Mouse (Mus musculus): Measurements from ENCODE around the gene 4930558K02Rik. TPM values are rescaled to one million over a fixed set of nuclear protein-coding genes. Genes with fewer than 3 reads are reported as not detected.

The 4930558K02Rik gene
- polyA plus RNA-seq, 1 experiment from 2014 or later = not detected

- Histone ChIP-seq H3K27me3 (ENCODE audit: control insufficient read depth, insufficient read depth, low read length) (no peaks in the 10 kb centered on the region), H3K4me2 (ENCODE audit: low read length) (no peak overlapping the region), H3K9me3 (ENCODE audit: control insufficient read depth, low read length) (no peaks in the 10 kb centered on the region), H3K4me3 (ENCODE audit: control insufficient read depth in 1 of 2, insufficient read depth in 1 of 2, low read depth in 1 of 2, low read length in 2 of 2) (no peak overlapping the region), H3K27ac (replicated peaks in 1 of 2; ENCODE audit: control insufficient read depth in 1 of 2, insufficient read depth in 1 of 2, low read depth in 2 of 2, low read length in 2 of 2) (no peak overlapping the region), H3K36me3 (ENCODE audit: control insufficient read depth, insufficient read depth, low read length) (no peaks in the 10 kb centered on the region), H3K9ac (ENCODE audit: low read length) (no peak overlapping the region), H3K4me1 (ENCODE audit: control insufficient read depth in 2 of 2, insufficient read depth in 2 of 2, low read length in 2 of 2) (peaks cover 0 to 5% of the 10 kb centered on the region in 2 experiments; a peak in 2 of 4 replicates)
- no peak for ATAC-seq (ENCODE audit: insufficient number of reproducible peaks, insufficient read depth, low FRiP score, low read depth)
- 97% methylated on average over 2 of the region's 2 CpGs for WGBS
Observed at GRCm38 (mm10) chr1:161919594-161919993, 59.8 kb downstream of the 4930558K02Rik start.

- Histone ChIP-seq H3K4me2 (ENCODE audit: low read length) (no peak overlapping the region), H3K27me3 (ENCODE audit: control insufficient read depth, insufficient read depth, low read length) (no peaks in the 10 kb centered on the region), H3K36me3 (ENCODE audit: control insufficient read depth, insufficient read depth, low read length) (no peaks in the 10 kb centered on the region), H3K27ac (replicated peaks in 1 of 2; ENCODE audit: control insufficient read depth in 1 of 2, insufficient read depth in 1 of 2, low read depth in 2 of 2, low read length in 2 of 2) (no peak overlapping the region), H3K4me1 (ENCODE audit: control insufficient read depth in 2 of 2, insufficient read depth in 2 of 2, low read length in 2 of 2) (peaks cover 0 to 5% of the 10 kb centered on the region in 2 experiments; a peak in 2 of 4 replicates), H3K4me3 (ENCODE audit: control insufficient read depth in 1 of 2, insufficient read depth in 1 of 2, low read depth in 1 of 2, low read length in 2 of 2) (no peak overlapping the region), H3K9me3 (ENCODE audit: control insufficient read depth, low read length) (no peaks in the 10 kb centered on the region), H3K9ac (ENCODE audit: low read length) (no peak overlapping the region)
- ATAC-seq (ENCODE audit: insufficient number of reproducible peaks, insufficient read depth, low FRiP score, low read depth) = no peak
- WGBS = 51% methylated on average over 7 of the region's 7 CpGs
Observed at GRCm38 (mm10) chr1:161918682-161919372, 60.6 kb downstream of the 4930558K02Rik start.

- ATAC-seq (ENCODE audit: insufficient number of reproducible peaks, insufficient read depth, low FRiP score, low read depth) = no peak
- Histone ChIP-seq H3K9ac (ENCODE audit: low read length) (no peak overlapping the region), H3K36me3 (ENCODE audit: control insufficient read depth, insufficient read depth, low read length) (no peaks in the 10 kb centered on the region), H3K27ac (replicated peaks in 1 of 2; ENCODE audit: control insufficient read depth in 1 of 2, insufficient read depth in 1 of 2, low read depth in 2 of 2, low read length in 2 of 2) (no peak overlapping the region), H3K4me3 (ENCODE audit: control insufficient read depth in 1 of 2, insufficient read depth in 1 of 2, low read depth in 1 of 2, low read length in 2 of 2) (no peak overlapping the region), H3K4me2 (ENCODE audit: low read length) (no peak overlapping the region), H3K27me3 (ENCODE audit: control insufficient read depth, insufficient read depth, low read length) (no peaks in the 10 kb centered on the region), H3K4me1 (ENCODE audit: control insufficient read depth in 2 of 2, insufficient read depth in 2 of 2, low read length in 2 of 2) (peaks cover 6 to 7% of the 10 kb centered on the region in 2 experiments; a peak in 3 of 4 replicates), H3K9me3 (ENCODE audit: control insufficient read depth, low read length) (no peaks in the 10 kb centered on the region)
- WGBS = 86% methylated on average over 3 of the region's 3 CpGs
Observed at GRCm38 (mm10) chr1:161917940-161918484, 61.4 kb downstream of the 4930558K02Rik start.

GRCm38 (mm10) chr1:161916036-161916435 lies 63.4 kb downstream of the 4930558K02Rik start:
- Histone ChIP-seq H3K27ac (replicated peaks in 1 of 2; ENCODE audit: control insufficient read depth in 1 of 2, insufficient read depth in 1 of 2, low read depth in 2 of 2, low read length in 2 of 2) (no peak overlapping the region), H3K4me3 (ENCODE audit: control insufficient read depth in 1 of 2, insufficient read depth in 1 of 2, low read depth in 1 of 2, low read length in 2 of 2) (no peak overlapping the region), H3K9me3 (ENCODE audit: control insufficient read depth, low read length) (no peaks in the 10 kb centered on the region), H3K4me1 (ENCODE audit: control insufficient read depth in 2 of 2, insufficient read depth in 2 of 2, low read length in 2 of 2) (peaks cover 6 to 7% of the 10 kb centered on the region in 2 experiments; a peak in 3 of 4 replicates), H3K27me3 (ENCODE audit: control insufficient read depth, insufficient read depth, low read length) (no peaks in the 10 kb centered on the region), H3K4me2 (ENCODE audit: low read length) (no peak overlapping the region), H3K9ac (ENCODE audit: low read length) (no peak overlapping the region), H3K36me3 (ENCODE audit: control insufficient read depth, insufficient read depth, low read length) (no peaks in the 10 kb centered on the region)
- WGBS = 45% methylated on average over 3 of the region's 3 CpGs
- no peak for ATAC-seq (ENCODE audit: insufficient number of reproducible peaks, insufficient read depth, low FRiP score, low read depth)

GRCm38 (mm10) chr1:161913648-161913984 lies 65.8 kb downstream of the 4930558K02Rik start:
- no peak overlapping the region for H3K4me2 ChIP-seq (ENCODE audit: low read length)
- 35% methylated on average over 7 of the region's 7 CpGs for WGBS
- ATAC-seq (ENCODE audit: insufficient number of reproducible peaks, insufficient read depth, low FRiP score, low read depth) = no peak

GRCm38 (mm10) chr1:161912940-161913647 lies 66.3 kb downstream of the 4930558K02Rik start:
- Histone ChIP-seq H3K36me3 (ENCODE audit: control insufficient read depth, insufficient read depth, low read length) (no peaks in the 10 kb centered on the region), H3K9me3 (ENCODE audit: control insufficient read depth, low read length) (no peaks in the 10 kb centered on the region), H3K4me1 (ENCODE audit: control insufficient read depth in 2 of 2, insufficient read depth in 2 of 2, low read length in 2 of 2) (peaks cover 3 to 8% of the 10 kb centered on the region in 2 experiments; a peak in 3 of 4 replicates), H3K9ac (ENCODE audit: low read length) (no peak overlapping the region), H3K27me3 (ENCODE audit: control insufficient read depth, insufficient read depth, low read length) (no peaks in the 10 kb centered on the region), H3K27ac (replicated peaks in 1 of 2; ENCODE audit: control insufficient read depth in 1 of 2, insufficient read depth in 1 of 2, low read depth in 2 of 2, low read length in 2 of 2) (no peak overlapping the region), H3K4me2 (ENCODE audit: low read length) (no peak overlapping the region), H3K4me3 (ENCODE audit: control insufficient read depth in 1 of 2, insufficient read depth in 1 of 2, low read depth in 1 of 2, low read length in 2 of 2) (no peak overlapping the region)
- 45% methylated on average over 4 of the region's 4 CpGs for WGBS
- ATAC-seq (ENCODE audit: insufficient number of reproducible peaks, insufficient read depth, low FRiP score, low read depth) = no peak

More at GRCm38 (mm10) chr1:161913648-161913984, 65.8 kb downstream of the 4930558K02Rik start:
- H3K27me3 ChIP-seq (ENCODE audit: control insufficient read depth, insufficient read depth, low read length) = no peaks in the 10 kb centered on the region
- H3K4me3 ChIP-seq (ENCODE audit: control insufficient read depth in 1 of 2, insufficient read depth in 1 of 2, low read depth in 1 of 2, low read length in 2 of 2) = no peak overlapping the region
- H3K9ac ChIP-seq (ENCODE audit: low read length) = no peak overlapping the region
- peaks cover 5 to 6% of the 10 kb centered on the region in 2 experiments; a peak in 2 of 4 replicates for H3K4me1 ChIP-seq (ENCODE audit: control insufficient read depth in 2 of 2, insufficient read depth in 2 of 2, low read length in 2 of 2)
- no peaks in the 10 kb centered on the region for H3K36me3 ChIP-seq (ENCODE audit: control insufficient read depth, insufficient read depth, low read length)
- no peaks in the 10 kb centered on the region for H3K9me3 ChIP-seq (ENCODE audit: control insufficient read depth, low read length)
- no peak overlapping the region for H3K27ac ChIP-seq (replicated peaks in 1 of 2; ENCODE audit: control insufficient read depth in 1 of 2, insufficient read depth in 1 of 2, low read depth in 2 of 2, low read length in 2 of 2)

GRCm38 (mm10) chr1:161909074-161909473 lies 70.4 kb downstream of the 4930558K02Rik start:
- H3K27ac ChIP-seq (replicated peaks in 1 of 2; ENCODE audit: control insufficient read depth in 1 of 2, insufficient read depth in 1 of 2, low read depth in 2 of 2, low read length in 2 of 2) = no peak overlapping the region
- no peak overlapping the region for H3K4me2 ChIP-seq (ENCODE audit: low read length)
- no peak for ATAC-seq (ENCODE audit: insufficient number of reproducible peaks, insufficient read depth, low FRiP score, low read depth)
- H3K9me3 ChIP-seq (ENCODE audit: control insufficient read depth, low read length) = no peaks in the 10 kb centered on the region
- H3K4me3 ChIP-seq (ENCODE audit: control insufficient read depth in 1 of 2, insufficient read depth in 1 of 2, low read depth in 1 of 2, low read length in 2 of 2) = no peak overlapping the region
- H3K36me3 ChIP-seq (ENCODE audit: control insufficient read depth, insufficient read depth, low read length) = no peaks in the 10 kb centered on the region
- peaks cover 6 to 15% of the 10 kb centered on the region in 2 experiments; a peak in 3 of 4 replicates for H3K4me1 ChIP-seq (ENCODE audit: control insufficient read depth in 2 of 2, insufficient read depth in 2 of 2, low read length in 2 of 2)
- no peak overlapping the region for H3K9ac ChIP-seq (ENCODE audit: low read length)
- H3K27me3 ChIP-seq (ENCODE audit: control insufficient read depth, insufficient read depth, low read length) = no peaks in the 10 kb centered on the region
- WGBS = 87% methylated on average over 8 of the region's 8 CpGs

Measured in heart, embryonic 14.5 days (tissue).